Mouse (Mus musculus) small intestine, adult 2 months (tissue): ENCODE measurements around the gene Idh2.

ENCODE experiments used
- CTCF ChIP-seq: fragments of 200-500 bp; IDR thresholded peaks from 2 replicates; pipeline ENCODE4 v1.5.1; 2012; ENCODE audit warnings: low read depth, mild to moderate bottlenecking, control low read depth, inconsistent platforms, low read length, moderate library complexity, mixed read lengths; ENCODE audit not compliant: insufficient replicate concordance, insufficient read length; ENCODE audit errors: extremely low read depth
- POLR2A ChIP-seq: fragments of 200-500 bp; IDR thresholded peaks from 2 replicates; pipeline ENCODE4 v1.6.1; 2012; ENCODE audit warnings: low read depth, mild to moderate bottlenecking, control low read depth, inconsistent platforms, low read length, moderate library complexity

DNA sequence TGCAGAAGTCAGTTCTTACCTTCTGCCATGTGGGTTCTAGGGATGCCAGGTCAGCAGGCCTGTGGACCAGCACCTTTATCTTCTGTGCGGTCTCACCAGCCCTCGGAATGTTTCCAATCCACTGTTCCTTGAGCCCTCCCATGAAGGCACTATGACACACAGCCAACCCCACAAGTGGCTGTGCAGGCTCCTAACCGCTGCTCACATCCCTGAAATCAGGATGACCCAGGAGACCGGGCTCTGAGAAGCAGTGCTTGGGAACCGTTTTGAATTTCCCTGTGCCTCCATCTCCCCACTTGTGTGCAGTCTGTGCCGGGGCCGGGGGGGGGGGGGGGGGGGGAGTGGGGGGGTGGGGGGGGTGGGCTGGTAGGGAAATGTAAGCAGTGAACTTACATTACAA, 46.9 kb downstream of the Idh2 start:
- TF ChIP-seq POLR2A (no peak), CTCF (no peak)
